Mouse (Mus musculus): ENCODE measurements around the gene Slc39a13.

- no peak for TF ChIP-seq CTCF (IDR thresholded peaks at IDR 0.05; ENCODE audit: control insufficient read depth, insufficient read depth, low read length)
- no peak for TF ChIP-seq POLR2A (IDR thresholded peaks at IDR 0.05; ENCODE audit: borderline replicate concordance, control insufficient read depth, low read depth, low read length)
These were observed 42.6 kb downstream of the Slc39a13 start for GRCm38 (mm10) chr2:91027391-91028214.
